Mouse (Mus musculus) limb, embryonic 10.5 days (tissue): ENCODE measurements around the gene Unc119. TPM values are rescaled to one million over a fixed set of nuclear protein-coding genes. Genes with fewer than 3 reads are reported as not detected.
A peak's percentile ranks its signal among the peaks of the same experiment; 100 is the strongest.

Experiments used
- DNase-seq: peaks from one replicate; pipeline ENCODE4 v3.0.0-alpha.2; 2017; ENCODE audit warnings: low spot score
- H3K27ac ChIP-seq: fragments of 300-500 bp; sonication (generic); 2 replicates; pipeline ENCODE4 v1.5.1; 2016; ENCODE audit warnings: mild to moderate bottlenecking
- H3K27me3 ChIP-seq: fragments of 300-500 bp; sonication (generic); 2 replicates; pipeline ENCODE4 v1.6.1; 2016; ENCODE audit warnings: low read depth, mild to moderate bottlenecking; ENCODE audit not compliant: poor library complexity, severe bottlenecking
- H3K36me3 ChIP-seq: fragments of 300-500 bp; sonication (generic); 2 replicates; pipeline ENCODE4 v1.6.1; 2016; ENCODE audit warnings: mild to moderate bottlenecking, moderate library complexity
- H3K4me1 ChIP-seq: fragments of 300-500 bp; sonication (generic); 2 replicates; pipeline ENCODE4 v1.6.1; 2016
- H3K4me3 ChIP-seq: fragments of 300-500 bp; sonication (generic); 2 replicates; pipeline ENCODE4 v1.5.1; 2016; ENCODE audit warnings: mild to moderate bottlenecking, moderate library complexity
- H3K9me3 ChIP-seq: fragments of 300-500 bp; sonication (generic); replicated peaks from 2 replicates; pipeline ENCODE4 v1.6.1; 2016; ENCODE audit warnings: mild to moderate bottlenecking
- WGBS: fragments of 180-500 bp; shearing (Covaris S2); methylation state at CpG from one replicate; pipeline ENCODE4 v1.1.7; 2016; 5-methylcytosine and 5-hydroxymethylcytosine counted together
- polyA plus RNA-seq: library from polyadenylated mRNA; unstranded; fragments of >200 nt; fragmentation: Nextera tagmentation; extraction: Ambion mirVana; gene quantifications from 2 replicates; pipeline ENCODE4 v1.2.1, GENCODE M21; 2016

Unc119 gene
- polyA plus RNA-seq, 1 experiment from 2014 or later = 83.0 TPM

- Histone ChIP-seq H3K9me3 (no peaks in the 10 kb centered on the region), H3K27ac (no peak within 1 kb of the TSS), H3K36me3 (no peaks in the 10 kb centered on the region), H3K27me3 (0 out of 2 replicates have a peak, but pooled peaks cover 3% of the 10 kb centered on the region), H3K4me1 (peaks cover 13% of the 10 kb centered on the region), H3K4me3 (no peak within 1 kb of the TSS)
- no peak for DNase-seq
- 80% methylated on average over 14 of the region's 14 CpGs for WGBS
These were observed 43.3 kb downstream of the Unc119 start, which contains the start of gene Foxn1 for GRCm38 (mm10) chr11:78386508-78387043. Gene Foxn1 (minus strand): TSS chr11:78386558.

GRCm38 (mm10) chr11:78392728-78393127 lies 49.4 kb downstream of the Unc119 start:
- H3K4me1 ChIP-seq = peaks cover 11% of the 10 kb centered on the region
- no peak for DNase-seq
- H3K27ac ChIP-seq = no peak overlapping the region
- H3K9me3 ChIP-seq = no peaks in the 10 kb centered on the region
- no peak overlapping the region for H3K4me3 ChIP-seq
- no peaks in the 10 kb centered on the region for H3K36me3 ChIP-seq
- peaks cover 5% of the 10 kb centered on the region; the same call in 1 of the 2 replicates for H3K27me3 ChIP-seq
- WGBS = 74% methylated on average over 3 of the region's 3 CpGs

DNA sequence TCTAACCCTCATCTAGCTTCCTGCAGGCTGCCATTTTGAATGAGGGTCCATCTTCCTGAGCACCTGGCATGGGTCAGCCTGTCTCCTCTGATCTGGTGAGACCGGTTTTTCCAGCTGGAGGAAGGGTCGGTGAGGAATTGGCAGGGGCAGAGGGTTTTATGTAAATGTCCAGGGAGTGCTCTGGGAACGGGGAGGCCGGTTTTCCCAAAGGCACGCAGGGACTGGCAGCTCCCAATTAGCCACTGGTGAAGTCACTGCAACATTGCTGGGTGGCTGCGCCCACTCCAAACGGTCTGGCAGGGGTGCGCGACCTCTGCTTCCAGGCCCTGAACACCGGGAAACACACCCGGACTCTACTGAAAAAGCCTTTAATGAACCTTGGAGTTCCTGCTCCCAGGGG lies 53.7 kb downstream of the Unc119 start:
- Histone ChIP-seq H3K9me3 (no peaks in the 10 kb centered on the region), H3K27ac (peak overlapping the region; percentile 77), H3K4me1 (peaks cover 16% of the 10 kb centered on the region), H3K27me3 (peaks cover 9% of the 10 kb centered on the region; the same call in 1 of the 2 replicates), H3K36me3 (no peaks in the 10 kb centered on the region), H3K4me3 (peak overlapping the region; percentile 42)
- DNase-seq = no peak
- 29% methylated on average over 11 of the region's 11 CpGs for WGBS

- DNase-seq = peak; percentile 84
- Histone ChIP-seq H3K36me3 (no peaks in the 10 kb centered on the region), H3K27ac (peak overlapping the region; percentile 77), H3K9me3 (no peaks in the 10 kb centered on the region), H3K4me3 (peak overlapping the region; percentile 42), H3K4me1 (peaks cover 16% of the 10 kb centered on the region), H3K27me3 (peaks cover 9% of the 10 kb centered on the region; the same call in 1 of the 2 replicates)
- 8% methylated on average over 18 of the region's 18 CpGs for WGBS
These were observed 54.1 kb downstream of the Unc119 start for GRCm38 (mm10) chr11:78397397-78397796.

DNA sequence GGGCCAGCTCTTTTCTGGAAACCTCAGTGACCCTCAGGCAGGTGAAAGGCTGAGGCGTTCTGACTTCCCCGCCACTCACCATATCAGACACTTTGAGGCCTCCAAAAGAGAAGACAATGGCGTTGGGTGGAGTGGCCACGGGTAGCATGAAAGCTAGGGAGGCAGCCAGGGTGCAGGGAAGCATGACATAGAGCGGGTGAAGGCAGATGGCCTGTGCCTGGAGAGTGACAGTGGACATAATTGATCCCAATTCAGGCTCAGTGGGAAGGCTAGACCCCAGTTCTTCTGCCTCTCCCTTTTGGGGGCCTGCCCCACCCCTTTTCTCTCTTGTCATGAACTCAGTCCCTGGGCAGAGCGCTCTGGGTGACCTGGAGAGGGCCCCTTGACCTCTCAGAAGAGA lies 54.9 kb downstream of the Unc119 start:
- Histone ChIP-seq H3K27ac (no peak overlapping the region), H3K4me3 (no peak overlapping the region), H3K27me3 (peaks cover 9% of the 10 kb centered on the region; the same call in 1 of the 2 replicates), H3K36me3 (no peaks in the 10 kb centered on the region), H3K9me3 (no peaks in the 10 kb centered on the region), H3K4me1 (peaks cover 15% of the 10 kb centered on the region)
- no peak for DNase-seq
- WGBS = 82% methylated on average over 6 of the region's 6 CpGs

Other genes starting within 250 kb of the Unc119 start
- gene Fam222b, start 248.8 kb upstream of the Unc119 start, polyA plus RNA-seq = 22.7 and 24.2 TPM in 2 replicates
- gene Traf4, start 177.9 kb upstream of the Unc119 start, polyA plus RNA-seq = 178 and 181 TPM in 2 replicates
- 17.3 and 19.9 TPM in 2 replicates for gene Nek8, start 166.8 kb upstream of the Unc119 start, polyA plus RNA-seq
- 10.0 and 13.1 TPM in 2 replicates for gene Tlcd1, start 166.8 kb upstream of the Unc119 start, polyA plus RNA-seq
- gene Rpl23a, start 159.9 kb upstream of the Unc119 start, polyA plus RNA-seq = 1,157 and 1,293 TPM in 2 replicates
- 139 and 141 TPM in 2 replicates for gene Rab34, start 155.1 kb upstream of the Unc119 start, polyA plus RNA-seq
- gene Proca1, start 150.1 kb upstream of the Unc119 start, polyA plus RNA-seq = 0.88 and 1.6 TPM in 2 replicates
- gene Sdf2, start 97.7 kb upstream of the Unc119 start, polyA plus RNA-seq = 40.9 and 43.8 TPM in 2 replicates
- gene Supt6, start 97.5 kb upstream of the Unc119 start, polyA plus RNA-seq = 38.2 and 41.6 TPM in 2 replicates
- 63.6 and 68.9 TPM in 2 replicates for gene 2610507B11Rik, start 81.7 kb upstream of the Unc119 start, polyA plus RNA-seq
- 0.31 TPM in 2 replicates for gene BC030499, start 52.6 kb upstream of the Unc119 start, polyA plus RNA-seq
- gene Spag5, start 42.0 kb upstream of the Unc119 start, polyA plus RNA-seq = 72.8 and 84.8 TPM in 2 replicates
- gene Aldoc, start 20.5 kb upstream of the Unc119 start, polyA plus RNA-seq = 2.0 and 4.3 TPM in 2 replicates
- 80.3 and 83.6 TPM in 2 replicates for gene Pigs, start 15.1 kb upstream of the Unc119 start, polyA plus RNA-seq
- gene Foxn1, start 43.1 kb downstream of the Unc119 start, polyA plus RNA-seq = 0.06 TPM in 1 of 2 replicates, not detected in the other
- gene Slc13a2, start 78.7 kb downstream of the Unc119 start, polyA plus RNA-seq = not detected in 2 replicates
- 15.0 and 18.1 TPM in 2 replicates for gene Slc46a1, start 122.2 kb downstream of the Unc119 start, polyA plus RNA-seq
- 2.3 and 2.5 TPM in 2 replicates for gene Sarm1, start 154.3 kb downstream of the Unc119 start, polyA plus RNA-seq
- gene Vtn, start 155.6 kb downstream of the Unc119 start, polyA plus RNA-seq = 0.11 TPM in 1 of 2 replicates, not detected in the other
- not detected in 2 replicates for gene Sebox, start 160.0 kb downstream of the Unc119 start, polyA plus RNA-seq
- 73.7 and 85.5 TPM in 2 replicates for gene Tmem199, start 168.7 kb downstream of the Unc119 start, polyA plus RNA-seq
- gene Poldip2, start 168.7 kb downstream of the Unc119 start, polyA plus RNA-seq = 179 TPM in 2 replicates
- 92.4 and 94.1 TPM in 2 replicates for gene Tnfaip1, start 192.8 kb downstream of the Unc119 start, polyA plus RNA-seq
- gene Ift20, start 192.9 kb downstream of the Unc119 start, polyA plus RNA-seq = 85.7 and 97.9 TPM in 2 replicates
- gene Tmem97, start 207.3 kb downstream of the Unc119 start, polyA plus RNA-seq = 87.7 and 104 TPM in 2 replicates